Mouse (Mus musculus): ENCODE data around the gene Pdp2.
"Not testable (repeated sequence)": the region's sequence is repeated elsewhere in the genome, so short reads cannot be mapped to it uniquely, and the experiment has no call there.

The Pdp2 gene

GRCm38 (mm10) chr8:104631975-104632374 lies 40.7 kb downstream of the Pdp2 start:
- no peak for DNase-seq (ENCODE audit: low spot score in 2 of 2)

- no peak for DNase-seq (ENCODE audit: low spot score in 2 of 2)
Observed at GRCm38 (mm10) chr8:104632486-104632885, 41.2 kb downstream of the Pdp2 start.

GRCm38 (mm10) chr8:104633156-104633744 lies 42.0 kb downstream of the Pdp2 start:
- no peak for DNase-seq (ENCODE audit: low spot score in 2 of 2)

- no peak for DNase-seq (ENCODE audit: low spot score in 2 of 2)
Observed at GRCm38 (mm10) chr8:104635004-104635710, 43.9 kb downstream of the Pdp2 start.

- no peak for DNase-seq (ENCODE audit: low spot score in 2 of 2)
Observed at GRCm38 (mm10) chr8:104638010-104638409, 46.8 kb downstream of the Pdp2 start.

- DNase-seq (ENCODE audit: low spot score in 2 of 2) = no peak
Observed at GRCm38 (mm10) chr8:104640241-104640640, 49.0 kb downstream of the Pdp2 start.

GRCm38 (mm10) chr8:104640831-104641370 lies 49.6 kb downstream of the Pdp2 start:
- no peak for DNase-seq (ENCODE audit: low spot score in 2 of 2)

- peak; percentile 87 to 88 for DNase-seq (ENCODE audit: low spot score in 2 of 2)
Observed at GRCm38 (mm10) chr8:104641426-104642323, 50.4 kb downstream of the Pdp2 start, which contains the start of gene Ciao2b. Gene Ciao2b, minus strand, starts transcription at chr8:104641965.

- no peak for DNase-seq (ENCODE audit: low spot score in 2 of 2)
Observed at GRCm38 (mm10) chr8:104642324-104642654, 51.0 kb downstream of the Pdp2 start.

- not testable (repeated sequence) for DNase-seq (ENCODE audit: low spot score in 2 of 2)
Observed at GRCm38 (mm10) chr8:104644187-104644586, 52.9 kb downstream of the Pdp2 start.
